Mouse (Mus musculus): ENCODE measurements around the gene Cdhr2.

DNA sequence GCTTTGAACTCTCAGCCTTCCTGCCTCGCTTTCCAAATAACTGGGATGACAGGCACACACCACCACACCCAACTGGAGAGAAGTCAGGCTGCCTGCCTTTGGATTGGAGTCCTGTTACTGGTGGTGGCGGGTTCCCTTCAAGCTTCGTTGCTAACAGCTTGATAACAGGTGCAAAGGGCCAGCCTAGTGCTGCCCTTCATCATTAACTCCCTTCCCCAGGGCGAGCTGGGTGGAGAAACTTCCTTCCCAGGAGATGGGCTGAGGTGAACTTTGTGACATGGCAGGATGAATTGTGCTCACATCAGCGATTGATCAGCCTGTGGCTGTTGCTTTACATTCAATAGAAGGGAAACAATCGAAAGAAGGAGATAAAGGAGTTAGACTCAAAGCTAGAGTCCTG is 3.6 kb downstream of the Cdhr2 start:
- no peak for TF ChIP-seq CTCF (IDR thresholded peaks at IDR 0.05)
- no peak for TF ChIP-seq EP300 (IDR thresholded peaks at IDR 0.05)

Data from lung, postnatal 0 days (tissue).